ENCODE assay signal across 7 mouse cellular contexts in genomic region chr17:79051606-79052005, GRCm38 (mm10). TPM values are rescaled to one million over a fixed set of nuclear protein-coding genes. Genes with fewer than 3 reads are reported as not detected.
DNase-seq lines count a peak whose midpoint lies in the region; ATAC-seq and TF ChIP-seq lines count a peak whose summit lies in the region.

TSS of gene Qpct (plus strand) at chr17:79051906.

- H3K27ac ChIP-seq in embryonic fibroblast, embryonic 13.5 days (ENCODE audit: insufficient read depth, low read length), result no peak within 1 kb of the TSS
- peak within 1 kb of the TSS; percentile 82 for H3K27ac ChIP-seq in hindbrain, embryonic 16.5 days (ENCODE audit: low read depth, low read length)
- peak within 1 kb of the TSS; percentile 84 for H3K27ac ChIP-seq in midbrain, embryonic 14.5 days (replicated peaks; ENCODE audit: low read depth, low read length)

- TF ChIP-seq POLR2A in embryonic fibroblast, embryonic 13.5 days (IDR thresholded peaks at IDR 0.05; ENCODE audit: low read depth, low read length), result no peak

- H3K36me3 ChIP-seq in hindbrain, embryonic 16.5 days (ENCODE audit: control insufficient read depth, insufficient read depth, low read length), result no peaks in the 10 kb centered on the region
- no peaks in the 10 kb centered on the region for H3K36me3 ChIP-seq in midbrain, embryonic 14.5 days (ENCODE audit: control insufficient read depth, insufficient read depth, low read length)

- peak within 1 kb of the TSS; percentile 71 for H3K4me3 ChIP-seq in embryonic fibroblast, embryonic 13.5 days (ENCODE audit: insufficient read depth, low read length)
- H3K4me3 ChIP-seq in hindbrain, embryonic 16.5 days (ENCODE audit: low read length), result peak within 1 kb of the TSS; percentile 77
- H3K4me3 ChIP-seq in midbrain, embryonic 14.5 days (replicated peaks; ENCODE audit: low read depth, low read length), result peak within 1 kb of the TSS; percentile 63

- WGBS in hindbrain, embryonic 16.5 days, result 66% methylated on average over 4 of the region's 4 CpGs
- WGBS in midbrain, embryonic 14.5 days, result 71% methylated on average over 4 of the region's 4 CpGs

- no peak for TF ChIP-seq CTCF in embryonic fibroblast, embryonic 13.5 days (IDR thresholded peaks at IDR 0.05; ENCODE audit: borderline replicate concordance, insufficient read depth, low read length)

- peak within 1 kb of the TSS; percentile 93 for H3K4me2 ChIP-seq in hindbrain, embryonic 16.5 days (ENCODE audit: low read length)
- peak within 1 kb of the TSS; percentile 88 for H3K4me2 ChIP-seq in midbrain, embryonic 14.5 days (ENCODE audit: low read length)

- H3K27me3 ChIP-seq in hindbrain, embryonic 16.5 days (replicated peaks; ENCODE audit: control insufficient read depth, insufficient read depth, low read length), result no peaks in the 10 kb centered on the region
- H3K27me3 ChIP-seq in midbrain, embryonic 14.5 days (ENCODE audit: control insufficient read depth, insufficient read depth, low read length), result no peaks in the 10 kb centered on the region

- no peaks in the 10 kb centered on the region for H3K9me3 ChIP-seq in hindbrain, embryonic 16.5 days (ENCODE audit: control insufficient read depth, low read length)
- no peaks in the 10 kb centered on the region for H3K9me3 ChIP-seq in midbrain, embryonic 14.5 days (ENCODE audit: control insufficient read depth, low read length)

- no peaks in the 10 kb centered on the region for H3K4me1 ChIP-seq in embryonic fibroblast, embryonic 13.5 days (ENCODE audit: control insufficient read depth, insufficient read depth, low read length)
- peaks cover 5% of the 10 kb centered on the region; the same call in 1 of the 2 replicates for H3K4me1 ChIP-seq in hindbrain, embryonic 16.5 days (ENCODE audit: control insufficient read depth, insufficient read depth, low read depth, low read length)
- H3K4me1 ChIP-seq in midbrain, embryonic 14.5 days (ENCODE audit: control insufficient read depth, insufficient read depth, low read length), result 0 out of 2 replicates have a peak, but pooled peaks cover 2% of the 10 kb centered on the region

- peak within 1 kb of the TSS; percentile 79 for H3K9ac ChIP-seq in hindbrain, embryonic 16.5 days (ENCODE audit: low read depth, low read length)
- H3K9ac ChIP-seq in midbrain, embryonic 14.5 days (replicated peaks; ENCODE audit: low read length), result peak within 1 kb of the TSS; percentile 70

- no peak for ATAC-seq in hindbrain, embryonic 16.5 days
- ATAC-seq in midbrain, embryonic 14.5 days (ENCODE audit: low FRiP score, low TSS enrichment), result no peak

- no peak for DNase-seq in left cerebral cortex, adult 8-10 months (ENCODE audit: low spot score in 2 of 2)
- DNase-seq in left cerebral cortex, postnatal 36 days (ENCODE audit: low spot score in 2 of 2), result no peak
- DNase-seq in midbrain, embryonic 14.5 days, result peak; percentile 24
- DNase-seq in cerebellum, postnatal 10 days, result no peak
- no peak for DNase-seq in right cerebral cortex, adult 18-20 months

- intact Hi-C loops in left cerebral cortex, postnatal 36 days (cut with DNase I), result no loop called here

RNA-seq across cellular contexts. Expression of gene Qpct, which starts in this region (rescaled TPM):
- 10 to 100 TPM; 10.6 to 16.3 (median 13.5) TPM for total RNA-seq in left cerebral cortex, adult 8-10 months (2022)
- 10 to 100 TPM in 1 of 2 experiments, 1 to 10 TPM in 1; 8.4 to 10.2 TPM for total RNA-seq in left cerebral cortex, postnatal 36 days (2021)
- 6.1 and 9.7 TPM in 2 replicates for polyA plus RNA-seq in embryonic fibroblast, embryonic 13.5 days (2011; ENCODE audit: insufficient read length, low read depth, missing spikeins)
- 25.9 and 32.9 TPM in 2 replicates for polyA plus RNA-seq in hindbrain, embryonic 16.5 days (2015; fragmentation: Nextera tagmentation; extraction: Ambion mirVana)
- 21.1 and 26.1 TPM in 2 replicates for polyA plus RNA-seq in midbrain, embryonic 14.5 days (2014; fragmentation: Nextera tagmentation; extraction: Ambion mirVana)
